Mouse (Mus musculus): ENCODE data around the gene Traf3. TPM values are rescaled to one million over a fixed set of nuclear protein-coding genes. Genes with fewer than 3 reads are reported as not detected.

Gene Traf3
- polyA plus RNA-seq, 1 experiment, result 12.2 TPM

DNA sequence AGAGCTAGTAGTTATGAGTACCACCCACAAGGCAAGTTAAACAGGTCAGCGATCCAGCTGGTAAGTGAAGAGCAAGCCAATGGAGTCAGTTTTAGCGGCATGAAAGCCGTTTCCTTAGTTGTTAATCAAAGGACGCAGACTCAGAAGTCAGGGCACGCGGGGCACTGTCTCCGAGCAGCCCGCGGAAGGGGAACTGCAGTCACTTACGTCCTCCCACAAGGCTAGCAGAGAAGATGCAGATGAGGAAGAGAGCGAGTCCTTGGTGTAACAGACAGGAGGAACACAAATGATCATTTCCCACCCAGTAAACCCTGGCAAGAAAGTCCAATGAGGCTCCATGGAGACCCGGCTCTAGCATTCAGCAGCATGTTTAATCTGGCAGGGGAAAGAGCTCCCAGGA, 143.1 kb downstream of the Traf3 start:
- no peak overlapping the region for H3K27ac ChIP-seq (ENCODE audit: insufficient read depth, low read depth, low read length)
- no peaks in the 10 kb centered on the region for H3K27me3 ChIP-seq (replicated peaks; ENCODE audit: control insufficient read depth, insufficient read depth, low read length)
- TF ChIP-seq POLR2A (IDR thresholded peaks at IDR 0.05; ENCODE audit: low read depth, low read length), result no peak
- TF ChIP-seq CTCF (conservative IDR thresholded peaks at IDR 0.05; ENCODE audit: insufficient read depth, insufficient read length, low read depth, low read length), result no peak
- WGBS, result 62% methylated on average over 12 of the region's 12 CpGs
- no peak for DNase-seq
- H3K36me3 ChIP-seq (ENCODE audit: control insufficient read depth, insufficient read depth, low read length), result peaks cover 7% of the 10 kb centered on the region
- H3K4me1 ChIP-seq (ENCODE audit: control insufficient read depth, insufficient read depth, low read length), result no peaks in the 10 kb centered on the region
- no peak overlapping the region for H3K4me3 ChIP-seq (ENCODE audit: insufficient read depth, low read depth, low read length)

DNA sequence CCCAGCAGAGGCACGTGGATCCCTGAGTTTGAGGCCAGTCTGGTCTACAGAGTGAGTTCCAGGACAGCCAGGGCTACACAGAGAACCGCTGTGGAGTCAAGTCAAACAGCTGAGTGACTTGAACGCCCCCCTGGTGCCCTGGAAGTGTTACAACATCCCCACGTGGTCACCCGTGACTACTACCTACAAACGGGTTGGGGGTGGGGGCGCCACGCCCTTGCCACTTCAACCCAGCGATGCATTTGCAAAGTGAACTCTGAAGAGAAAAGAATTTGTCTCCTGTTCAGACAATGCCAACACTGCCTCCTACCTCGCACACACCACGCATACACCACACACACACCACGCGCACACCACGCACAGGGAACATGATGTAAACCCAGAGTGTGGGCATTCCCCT, 143.8 kb downstream of the Traf3 start:
- WGBS, result 81% methylated on average over 14 of the region's 14 CpGs
- Histone ChIP-seq H3K36me3 (ENCODE audit: control insufficient read depth, insufficient read depth, low read length) (peaks cover 8% of the 10 kb centered on the region), H3K27ac (ENCODE audit: insufficient read depth, low read depth, low read length) (no peak overlapping the region), H3K27me3 (replicated peaks; ENCODE audit: control insufficient read depth, insufficient read depth, low read length) (no peaks in the 10 kb centered on the region), H3K4me1 (ENCODE audit: control insufficient read depth, insufficient read depth, low read length) (no peaks in the 10 kb centered on the region), H3K4me3 (ENCODE audit: insufficient read depth, low read depth, low read length) (no peak overlapping the region)
- no peak for DNase-seq
- TF ChIP-seq POLR2A (IDR thresholded peaks at IDR 0.05; ENCODE audit: low read depth, low read length), result no peak
- TF ChIP-seq CTCF (conservative IDR thresholded peaks at IDR 0.05; ENCODE audit: insufficient read depth, insufficient read length, low read depth, low read length), result no peak

DNA sequence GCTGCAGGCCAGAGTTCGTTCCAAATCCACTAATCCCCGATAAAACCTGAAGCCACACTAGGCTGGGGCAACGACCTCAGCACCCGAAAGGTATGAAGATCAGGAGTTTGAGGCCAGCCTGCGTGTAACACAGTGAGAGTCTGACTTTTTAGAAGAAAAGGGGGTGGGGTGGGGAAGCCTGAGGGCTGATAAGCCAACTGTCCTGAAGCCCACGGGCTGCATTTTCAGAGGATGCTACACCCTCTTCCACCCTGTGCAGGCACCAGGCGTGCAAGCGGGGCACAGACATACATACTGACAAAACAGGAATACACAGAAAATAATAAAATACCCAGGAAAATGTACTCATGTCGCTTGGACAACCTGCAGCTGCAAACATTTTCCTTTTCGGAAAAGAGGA, 145.6 kb downstream of the Traf3 start:
- Histone ChIP-seq H3K27ac (ENCODE audit: insufficient read depth, low read depth, low read length) (no peak overlapping the region), H3K4me1 (ENCODE audit: control insufficient read depth, insufficient read depth, low read length) (no peaks in the 10 kb centered on the region), H3K4me3 (ENCODE audit: insufficient read depth, low read depth, low read length) (no peak overlapping the region), H3K36me3 (ENCODE audit: control insufficient read depth, insufficient read depth, low read length) (peaks cover 4% of the 10 kb centered on the region), H3K27me3 (replicated peaks; ENCODE audit: control insufficient read depth, insufficient read depth, low read length) (no peaks in the 10 kb centered on the region)
- TF ChIP-seq CTCF (conservative IDR thresholded peaks at IDR 0.05; ENCODE audit: insufficient read depth, insufficient read length, low read depth, low read length), result no peak
- TF ChIP-seq POLR2A (IDR thresholded peaks at IDR 0.05; ENCODE audit: low read depth, low read length), result no peak
- no peak for DNase-seq
- WGBS, result 93% methylated on average over 10 of the region's 10 CpGs

DNA sequence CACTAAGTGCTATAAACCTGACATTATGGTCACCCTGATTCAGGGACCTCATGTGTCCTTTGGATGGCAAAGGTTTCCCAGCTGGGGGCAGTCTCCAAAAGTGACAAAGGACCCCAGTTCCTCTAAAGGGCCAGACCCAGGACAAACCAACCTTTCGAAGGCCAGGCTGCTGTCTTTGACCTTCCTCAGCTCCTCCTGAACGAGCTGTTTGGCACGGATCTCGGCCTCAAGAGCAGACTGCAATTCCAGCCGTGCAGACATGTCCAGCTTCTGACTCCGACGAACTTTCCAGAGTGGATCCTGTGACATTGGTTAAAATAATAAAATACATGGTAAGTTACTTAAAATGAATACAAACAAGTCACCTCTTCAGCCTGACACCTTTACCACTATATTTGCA, 148.1 kb downstream of the Traf3 start:
- no peak overlapping the region for H3K27ac ChIP-seq (ENCODE audit: insufficient read depth, low read depth, low read length)
- H3K4me3 ChIP-seq (ENCODE audit: insufficient read depth, low read depth, low read length), result no peak overlapping the region
- TF ChIP-seq CTCF (conservative IDR thresholded peaks at IDR 0.05; ENCODE audit: insufficient read depth, insufficient read length, low read depth, low read length) (no peak), POLR2A (IDR thresholded peaks at IDR 0.05; ENCODE audit: low read depth, low read length) (no peak)
- WGBS, result 88% methylated on average over 7 of the region's 7 CpGs
- no peaks in the 10 kb centered on the region for H3K4me1 ChIP-seq (ENCODE audit: control insufficient read depth, insufficient read depth, low read length)
- DNase-seq, result no peak
- H3K36me3 ChIP-seq (ENCODE audit: control insufficient read depth, insufficient read depth, low read length), result peaks cover 4% of the 10 kb centered on the region
- no peaks in the 10 kb centered on the region for H3K27me3 ChIP-seq (replicated peaks; ENCODE audit: control insufficient read depth, insufficient read depth, low read length)

Other genes starting within 250 kb of the Traf3 start
- 23.9 and 28.0 TPM in 2 replicates for gene Ankrd9, start 187.3 kb upstream of the Traf3 start, polyA plus RNA-seq (2012; rRNA removed)
- gene Rcor1, start 127.0 kb upstream of the Traf3 start, polyA plus RNA-seq (2012; rRNA removed), result 9.7 and 11.5 TPM in 2 replicates
- gene 4930595D18Rik, start 18.1 kb downstream of the Traf3 start, polyA plus RNA-seq (2012; rRNA removed), result not detected in 2 replicates
- 194 and 273 TPM in 2 replicates for gene Amn, start 104.7 kb downstream of the Traf3 start, polyA plus RNA-seq (2012; rRNA removed)
- gene Cdc42bpb, start 211.3 kb downstream of the Traf3 start, polyA plus RNA-seq (2012; rRNA removed), result 164 and 208 TPM in 2 replicates
- gene Lbhd2, start 240.4 kb downstream of the Traf3 start, polyA plus RNA-seq (2012; rRNA removed), result 0.13 and 0.15 TPM in 2 replicates